Mouse (Mus musculus): ENCODE results near the gene Rhbdd1.

Gene Rhbdd1

GRCm38 (mm10) chr1:82316111-82316745 lies at the start of gene Rhbdd1:
Rhbdd1 (plus strand) TSS chr1:82316452.
- peak; percentile 98 for DNase-seq

GRCm38 (mm10) chr1:82267547-82267946 lies 48.7 kb upstream of the Rhbdd1 start:
- DNase-seq = no peak

- no peak for DNase-seq
Observed at GRCm38 (mm10) chr1:82272231-82272630, 44.0 kb upstream of the Rhbdd1 start.

- DNase-seq = no peak
Observed at GRCm38 (mm10) chr1:82273529-82273928, 42.7 kb upstream of the Rhbdd1 start.

DNA sequence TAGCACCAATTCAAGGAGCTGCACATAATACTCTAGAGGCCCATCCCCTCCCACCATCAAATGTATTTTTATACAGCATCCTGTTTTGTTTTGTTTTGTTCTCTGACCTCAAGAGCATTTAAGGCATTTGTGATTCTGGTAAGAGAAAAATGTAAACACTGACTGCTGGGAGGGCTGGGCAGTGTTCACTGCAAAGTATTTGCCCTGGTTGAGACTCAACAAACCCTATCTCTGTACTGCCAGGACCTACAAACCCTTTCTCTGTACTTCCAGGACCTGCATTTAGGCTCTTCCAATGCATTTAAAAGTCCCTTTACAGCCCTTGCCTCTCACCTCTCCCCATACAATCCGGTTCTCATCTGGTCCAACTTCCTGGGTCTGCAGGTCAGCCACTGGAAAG lies 41.9 kb upstream of the Rhbdd1 start:
- no peak for DNase-seq

DNA sequence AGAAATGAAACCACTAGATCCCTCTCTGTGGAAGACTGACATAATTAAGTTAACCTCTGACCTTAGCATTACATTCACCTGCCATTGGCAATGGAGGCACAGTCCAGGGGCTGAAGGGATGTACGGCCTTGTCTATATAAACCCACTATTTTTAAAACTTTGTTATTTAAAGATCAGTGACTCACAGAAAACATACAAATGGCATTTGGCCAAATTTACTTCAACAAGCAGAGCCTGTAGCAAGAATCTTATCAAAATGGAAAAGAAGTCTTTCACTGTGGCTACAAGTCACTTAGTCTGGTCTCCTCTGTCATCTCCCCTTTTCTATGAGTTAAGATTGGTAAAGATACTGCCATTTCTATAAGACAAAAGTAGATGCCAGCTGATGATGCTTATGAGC lies 36.5 kb upstream of the Rhbdd1 start:
- no peak for DNase-seq

DNA sequence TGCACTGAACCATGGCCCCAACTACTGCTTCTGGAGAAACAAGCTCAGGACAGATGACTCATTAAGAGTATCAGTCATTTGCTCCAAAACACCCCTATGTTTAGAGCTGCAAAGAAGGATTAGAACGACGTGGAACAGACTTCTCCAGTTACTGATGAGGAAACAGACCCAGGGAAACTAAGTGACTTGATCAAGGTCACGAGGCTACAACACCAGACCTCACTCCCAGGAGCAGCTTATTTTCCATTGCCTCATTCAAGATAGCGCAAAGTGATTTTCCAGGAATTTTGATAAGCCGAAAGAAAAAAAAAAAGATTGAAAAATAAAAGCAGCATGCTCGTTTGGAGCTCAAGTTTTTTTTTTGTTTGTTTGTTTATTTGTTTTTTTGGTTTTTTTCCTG lies 34.4 kb upstream of the Rhbdd1 start:
- DNase-seq = no peak

- DNase-seq = peak; percentile 85
Observed at GRCm38 (mm10) chr1:82282992-82283611, 33.1 kb upstream of the Rhbdd1 start.

GRCm38 (mm10) chr1:82283901-82284301 lies 32.4 kb upstream of the Rhbdd1 start:
- DNase-seq = no peak

DNA sequence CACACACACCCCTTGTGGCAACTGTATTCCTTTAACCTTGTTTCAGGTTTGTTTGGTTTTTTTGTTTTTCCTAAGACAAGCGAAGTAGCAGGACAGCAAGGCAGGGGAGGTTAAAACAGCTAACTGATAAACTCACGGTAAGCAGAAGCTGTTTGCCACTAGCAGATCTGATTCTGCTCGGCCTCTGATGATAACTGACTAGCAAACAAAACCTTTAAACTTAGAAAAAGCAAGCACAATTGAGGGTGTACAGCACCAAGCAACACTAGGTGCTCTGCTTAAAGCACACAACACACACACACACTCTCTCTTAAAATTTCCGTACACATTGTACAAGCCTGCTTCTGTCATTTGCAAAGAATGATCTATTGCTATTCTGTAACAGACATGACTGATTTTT lies 31.8 kb upstream of the Rhbdd1 start:
- no peak for DNase-seq

DNA sequence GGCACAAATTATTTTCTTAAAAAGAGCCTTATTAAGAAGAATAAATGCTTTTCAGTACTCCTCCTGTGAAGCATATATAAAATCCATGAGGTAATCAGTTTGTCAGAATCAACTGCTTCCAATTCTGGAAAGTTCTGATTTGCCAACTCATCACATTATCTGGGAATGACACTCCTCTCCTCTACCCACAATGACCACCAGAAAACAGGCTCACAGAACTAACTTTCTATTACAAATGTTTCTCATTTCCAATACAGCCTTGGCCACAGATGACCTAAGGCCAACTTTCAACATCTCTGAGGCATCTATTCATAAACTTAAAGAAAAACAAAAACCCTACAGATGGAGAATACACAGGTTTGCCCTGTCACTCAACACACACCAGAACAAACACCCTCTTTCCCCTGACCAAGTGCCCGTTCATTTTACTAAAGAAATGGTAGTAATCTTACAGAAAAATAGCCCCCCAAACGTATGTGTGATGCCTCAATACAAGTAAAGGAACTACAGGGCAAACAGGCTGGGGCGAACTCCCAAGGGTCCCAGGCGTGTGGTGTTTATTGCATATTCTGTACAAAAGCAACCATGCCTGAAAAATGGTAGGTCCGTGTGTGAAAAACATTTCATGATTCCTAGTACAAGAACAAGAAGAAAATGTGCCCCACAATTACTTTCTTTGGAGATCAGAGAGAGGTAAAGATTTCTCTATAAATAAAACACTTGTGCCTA lies 30.6 kb upstream of the Rhbdd1 start:
- DNase-seq = no peak

- no peak for DNase-seq
Observed at GRCm38 (mm10) chr1:82286190-82287051, 29.8 kb upstream of the Rhbdd1 start.

DNA sequence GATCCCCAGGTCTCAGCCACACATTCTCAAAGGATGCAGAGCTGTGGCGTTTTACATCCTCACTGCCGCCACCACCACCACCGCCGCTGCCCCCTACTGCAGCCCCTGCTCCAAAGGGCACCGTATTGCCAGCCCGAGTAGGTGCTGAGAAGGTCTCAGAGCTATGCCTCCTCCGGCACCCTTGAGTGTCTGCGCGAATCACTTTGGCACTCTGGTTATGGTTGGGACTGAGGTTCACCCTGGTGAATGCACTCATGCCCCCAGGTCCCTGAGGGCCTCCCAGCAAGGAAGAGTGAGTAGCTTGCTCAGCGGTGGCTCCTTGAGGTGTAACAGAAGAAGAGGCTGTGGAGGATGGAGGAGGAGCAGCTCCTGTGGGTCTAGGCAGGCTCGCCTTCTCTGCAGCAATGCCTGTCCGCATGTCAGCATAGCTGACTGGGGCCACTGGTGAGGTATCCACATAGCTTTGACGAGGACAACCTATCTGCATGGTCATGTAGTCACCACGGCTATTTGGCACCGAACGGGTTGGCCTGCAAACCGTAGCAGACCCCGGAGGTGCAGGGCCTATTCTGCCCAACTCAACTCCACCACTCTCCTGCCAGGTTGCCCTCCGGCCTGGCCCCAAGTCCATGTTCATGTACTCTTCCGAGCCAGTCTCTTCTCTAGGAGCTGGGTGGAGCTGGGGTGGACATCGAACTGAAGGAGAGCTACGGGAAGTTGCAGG lies 29.0 kb upstream of the Rhbdd1 start:
- no peak for DNase-seq

- no peak for DNase-seq
Observed at GRCm38 (mm10) chr1:82287776-82288325, 28.4 kb upstream of the Rhbdd1 start.

- no peak for DNase-seq
Observed at GRCm38 (mm10) chr1:82288421-82288990, 27.7 kb upstream of the Rhbdd1 start.

- no peak for DNase-seq
Observed at GRCm38 (mm10) chr1:82289116-82289989, 26.9 kb upstream of the Rhbdd1 start.

- peak; percentile 65 for DNase-seq
Observed at GRCm38 (mm10) chr1:82289990-82290681, 26.1 kb upstream of the Rhbdd1 start.

GRCm38 (mm10) chr1:82290723-82291150 lies 25.5 kb upstream of the Rhbdd1 start:
- peak; percentile 88 for DNase-seq

DNA sequence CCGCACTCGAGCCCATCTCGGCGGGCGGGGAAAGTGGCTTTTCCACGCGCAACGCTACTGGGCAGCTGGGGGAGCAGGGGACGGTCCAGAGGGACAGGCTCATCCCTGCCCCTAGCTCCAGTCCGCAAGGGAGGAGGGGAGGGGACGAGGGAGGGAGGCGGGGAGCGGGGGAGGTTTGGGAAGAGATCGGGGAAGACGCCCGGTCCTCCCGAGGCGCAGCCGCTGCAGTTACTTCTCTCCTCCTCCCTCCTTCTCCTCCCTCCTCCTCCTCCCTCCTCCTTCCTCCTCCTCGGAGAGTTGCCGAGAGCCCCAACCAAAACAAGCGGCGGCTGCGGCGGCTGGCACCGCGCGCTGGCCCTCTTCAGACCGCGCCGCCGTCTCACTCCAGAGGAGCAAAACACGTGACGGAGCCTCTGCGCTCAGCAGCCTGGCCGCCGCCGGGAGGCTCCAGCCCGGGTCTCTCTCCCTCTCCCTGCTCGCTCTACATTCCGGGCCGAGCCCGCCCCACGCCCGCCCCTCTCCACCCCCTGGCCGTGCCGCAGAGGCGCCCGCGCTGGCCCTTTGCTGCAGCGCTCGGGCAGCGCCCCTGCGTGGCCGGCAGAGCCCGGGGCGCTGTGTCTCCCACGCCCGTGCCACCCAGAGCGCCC lies 25.0 kb upstream of the Rhbdd1 start, which contains the start of gene Irs1:
TSS of gene Irs1 (minus strand) at position 266 of the 647 bp plus-strand sequence.
- DNase-seq = peak; percentile 89
